Mouse (Mus musculus) embryonic facial prominence, embryonic 15.5 days (tissue): ENCODE measurements around the gene H2al1d. TPM values are rescaled to one million over a fixed set of nuclear protein-coding genes. Genes with fewer than 3 reads are reported as not detected.
"Not testable (repeated sequence)": the region's sequence is repeated elsewhere in the genome, so short reads cannot be mapped to it uniquely, and the experiment has no call there.

ENCODE experiments used
- ATAC-seq: fragments of 200-750 bp; cut with Nextera tagmentation; 2 replicates; pipeline ENCODE4 v1.8.0; 2017; ENCODE audit warnings: low read depth, moderate TSS enrichment; ENCODE audit not compliant: insufficient number of reproducible peaks, low FRiP score, low TSS enrichment
- H3K27ac ChIP-seq: fragments of 300-500 bp; sonication (generic); replicated peaks from 2 replicates; pipeline ENCODE4 v1.5.1; 2015; ENCODE audit warnings: mild to moderate bottlenecking, inconsistent platforms
- H3K27me3 ChIP-seq: fragments of 300-500 bp; sonication (generic); 2 replicates; pipeline ENCODE4 v1.6.1; 2015; ENCODE audit warnings: inconsistent platforms
- H3K36me3 ChIP-seq: fragments of 300-500 bp; sonication (generic); 2 replicates; pipeline ENCODE4 v1.6.1; 2015; ENCODE audit warnings: mild to moderate bottlenecking, inconsistent platforms
- H3K4me1 ChIP-seq: fragments of 300-500 bp; sonication (generic); 2 replicates; pipeline ENCODE4 v1.6.1; 2015; ENCODE audit warnings: inconsistent platforms
- H3K4me2 ChIP-seq: fragments of 300-500 bp; sonication (generic); replicated peaks from 2 replicates; pipeline ENCODE4 v1.6.1; 2015; ENCODE audit warnings: mild to moderate bottlenecking, inconsistent platforms
- H3K4me3 ChIP-seq: fragments of 300-500 bp; sonication (generic); replicated peaks from 2 replicates; pipeline ENCODE4 v1.5.1; 2015; ENCODE audit warnings: mild to moderate bottlenecking, inconsistent platforms
- H3K9ac ChIP-seq: fragments of 300-500 bp; sonication (generic); 2 replicates; pipeline ENCODE4 v1.6.1; 2015; ENCODE audit warnings: inconsistent platforms
- H3K9me3 ChIP-seq: fragments of 300-500 bp; sonication (generic); replicated peaks from 2 replicates; pipeline ENCODE4 v1.6.1; 2016; ENCODE audit warnings: inconsistent platforms
- WGBS: fragments of 180-500 bp; shearing (Covaris S2); methylation state at CpG from one replicate; pipeline ENCODE4 v1.1.7; 2015; 5-methylcytosine and 5-hydroxymethylcytosine counted together
- polyA plus RNA-seq: library from polyadenylated mRNA; unstranded; fragments of >200 nt; fragmentation: Nextera tagmentation; extraction: Ambion mirVana; gene quantifications from 2 replicates; pipeline ENCODE4 v1.2.1, GENCODE M21; 2015

Gene H2al1d
- polyA plus RNA-seq, 1 experiment from 2014 or later = not detected

- H3K4me2 ChIP-seq, H3K36me3 ChIP-seq, H3K9me3 ChIP-seq, H3K4me3 ChIP-seq, ATAC-seq, H3K4me1 ChIP-seq, H3K27ac ChIP-seq, H3K9ac ChIP-seq, H3K27me3 ChIP-seq: not testable (repeated sequence)
- WGBS = no CpG with 5 or more reads among the region's 3 CpGs
These were observed 3.0 kb downstream of the H2al1d start, which contains the start of gene H2al1e for GRCm38 (mm10) chrX:11311634-11312033. Gene H2al1e, plus strand, starts transcription at chrX:11311934.

GRCm38 (mm10) chrX:11314858-11315257 lies 6.2 kb downstream of the H2al1d start, which contains the start of gene H2al1f:
Gene H2al1f, plus strand, starts transcription at chrX:11315158.
- not testable (repeated sequence) for H3K27ac ChIP-seq, H3K27me3 ChIP-seq, H3K9ac ChIP-seq, H3K9me3 ChIP-seq, H3K36me3 ChIP-seq, H3K4me3 ChIP-seq, H3K4me2 ChIP-seq, H3K4me1 ChIP-seq, ATAC-seq
- WGBS = no CpG with 5 or more reads among the region's 6 CpGs

- no CpG with 5 or more reads among the region's 3 CpGs for WGBS
- not testable (repeated sequence) for ATAC-seq, H3K27me3 ChIP-seq, H3K9ac ChIP-seq, H3K36me3 ChIP-seq, H3K4me3 ChIP-seq, H3K27ac ChIP-seq, H3K4me2 ChIP-seq, H3K4me1 ChIP-seq, H3K9me3 ChIP-seq
These were observed 9.3 kb downstream of the H2al1d start, which contains the start of gene H2al1g for GRCm38 (mm10) chrX:11317956-11318355. Gene H2al1g, plus strand, starts transcription at chrX:11318256.

GRCm38 (mm10) chrX:11321192-11321591 lies 12.6 kb downstream of the H2al1d start, which contains the start of gene H2al1h:
Gene H2al1h, plus strand, starts transcription at chrX:11321492.
- not testable (repeated sequence) for ATAC-seq, H3K4me1 ChIP-seq, H3K36me3 ChIP-seq, H3K4me2 ChIP-seq, H3K27me3 ChIP-seq, H3K4me3 ChIP-seq, H3K9me3 ChIP-seq, H3K27ac ChIP-seq, H3K9ac ChIP-seq
- WGBS = no CpG with 5 or more reads among the region's 6 CpGs

GRCm38 (mm10) chrX:11324359-11324758 lies 15.7 kb downstream of the H2al1d start, which contains the start of gene H2al1i:
Gene H2al1i, plus strand, starts transcription at chrX:11324659.
- not testable (repeated sequence) for H3K27ac ChIP-seq
- WGBS = no CpG with 5 or more reads among the region's 5 CpGs

GRCm38 (mm10) chrX:11327522-11327921 lies 18.9 kb downstream of the H2al1d start, which contains the start of gene H2al1j:
Gene H2al1j, plus strand, starts transcription at chrX:11327822.
- not testable (repeated sequence) for H3K9ac ChIP-seq, H3K27me3 ChIP-seq, H3K4me2 ChIP-seq, H3K4me1 ChIP-seq, H3K27ac ChIP-seq, ATAC-seq, H3K9me3 ChIP-seq, H3K36me3 ChIP-seq, H3K4me3 ChIP-seq
- WGBS = 87% methylated on average over 2 of the region's 2 CpGs

More at GRCm38 (mm10) chrX:11324359-11324758, 15.7 kb downstream of the H2al1d start, which contains the start of gene H2al1i:
- not testable (repeated sequence) for H3K9me3 ChIP-seq, ATAC-seq, H3K4me3 ChIP-seq, H3K27me3 ChIP-seq, H3K4me2 ChIP-seq, H3K36me3 ChIP-seq, H3K4me1 ChIP-seq, H3K9ac ChIP-seq

- no peak overlapping the region for H3K4me3 ChIP-seq
- H3K4me1 ChIP-seq = 0 out of 2 replicates have a peak, but pooled peaks cover 4% of the 10 kb centered on the region
- 0 out of 2 replicates have a peak overlapping the region, but pooled peaks have one; percentile 4 for H3K4me2 ChIP-seq
- no peak overlapping the region for H3K9ac ChIP-seq
- H3K27ac ChIP-seq = no peak overlapping the region
- 42% methylated on average over 9 of the region's 9 CpGs for WGBS
- ATAC-seq = no peak
- no peaks in the 10 kb centered on the region for H3K9me3 ChIP-seq
- peaks cover 5% of the 10 kb centered on the region; the same call in 1 of the 2 replicates for H3K27me3 ChIP-seq
- no peaks in the 10 kb centered on the region for H3K36me3 ChIP-seq
These were observed 37.1 kb downstream of the H2al1d start for GRCm38 (mm10) chrX:11345762-11346161.

- Histone ChIP-seq H3K4me2 (no peak overlapping the region), H3K36me3 (no peaks in the 10 kb centered on the region), H3K27me3 (peaks cover 2% of the 10 kb centered on the region; the same call in 1 of the 2 replicates), H3K4me3 (no peak overlapping the region), H3K9me3 (no peaks in the 10 kb centered on the region), H3K4me1 (0 out of 2 replicates have a peak, but pooled peaks cover 4% of the 10 kb centered on the region), H3K9ac (no peak overlapping the region), H3K27ac (no peak overlapping the region)
- 82% methylated on average over 3 of the region's 3 CpGs for WGBS
- no peak for ATAC-seq
These were observed 38.1 kb downstream of the H2al1d start for GRCm38 (mm10) chrX:11346756-11347155.

Other genes with a start within 250 kb of the H2al1d start
- not detected in 2 replicates for gene H2al1a, start 9.6 kb upstream of the H2al1d start, polyA plus RNA-seq
- gene H2al1b, start 6.4 kb upstream of the H2al1d start, polyA plus RNA-seq = not detected in 2 replicates
- not detected in 2 replicates for gene H2al1c, start 3.2 kb upstream of the H2al1d start, polyA plus RNA-seq
- not detected in 2 replicates for gene H2al1e, start 3.1 kb downstream of the H2al1d start, polyA plus RNA-seq
- gene H2al1f, start 6.3 kb downstream of the H2al1d start, polyA plus RNA-seq = not detected in 2 replicates
- not detected in 2 replicates for gene H2al1g, start 9.4 kb downstream of the H2al1d start, polyA plus RNA-seq
- not detected in 2 replicates for gene H2al1h, start 12.7 kb downstream of the H2al1d start, polyA plus RNA-seq
- gene H2al1i, start 15.8 kb downstream of the H2al1d start, polyA plus RNA-seq = not detected in 2 replicates
- not detected in 2 replicates for gene H2al1j, start 19.0 kb downstream of the H2al1d start, polyA plus RNA-seq